Mouse (Mus musculus) regulatory T cell (primary cell): ENCODE results near the gene Mipol1.

Source experiments
- in situ Hi-C: fragments of 300-600 bp; cut with MboI, MseI; formaldehyde crosslinking; loops from one replicate; pipeline ENCODE4 v1.15.1; 2025; ENCODE audit warnings: high pct_unique_total_duplicates

Mipol1 gene

GRCm38 (mm10) chr12:57231085-57231875 is 1.1 kb downstream of the Mipol1 start:
- in situ Hi-C loops = loop anchor here (10.0 to 25.0 kb wide), 3 partner anchors 919 to 1576 kb away; partner anchors contain the start of gene Brms1l

GRCm38 (mm10) chr12:57233386-57233785 is 3.2 kb downstream of the Mipol1 start:
- in situ Hi-C loops = loop anchor here (10.0 to 25.0 kb wide), 3 partner anchors 921 to 1579 kb away; partner anchors contain the start of gene Brms1l

- in situ Hi-C loops = loop anchor here (25.0 kb wide), 2 partner anchors 932 to 1407 kb away; partner anchors contain the start of gene Brms1l
Observed at GRCm38 (mm10) chr12:57243671-57244495, 13.7 kb downstream of the Mipol1 start.

GRCm38 (mm10) chr12:57258572-57258971 is 28.3 kb downstream of the Mipol1 start:
- in situ Hi-C loops = loop anchor here (25.0 kb wide), 2 partner anchors 1554 to 1679 kb away; no protein-coding TSS in a partner anchor

GRCm38 (mm10) chr12:57275456-57275855 is 45.2 kb downstream of the Mipol1 start:
- in situ Hi-C loops = loop anchor here (25.0 kb wide), 1 partner anchor 262 kb away; the partner anchor contains the start of gene Foxa1

- in situ Hi-C loops = loop anchor here (25.0 kb wide), 1 partner anchor 256 kb away; the partner anchor contains the start of gene Foxa1
Observed at GRCm38 (mm10) chr12:57281155-57282114, 51.2 kb downstream of the Mipol1 start.

- in situ Hi-C loops = loop anchor here (25.0 kb wide), 1 partner anchor 252 kb away; the partner anchor contains the start of gene Foxa1
Observed at GRCm38 (mm10) chr12:57285303-57286059, 55.3 kb downstream of the Mipol1 start.

- in situ Hi-C loops = no loop called here
Observed at GRCm38 (mm10) chr12:57307337-57307736, 77.1 kb downstream of the Mipol1 start.

- in situ Hi-C loops = no loop called here
Observed at GRCm38 (mm10) chr12:57307748-57308147, 77.5 kb downstream of the Mipol1 start.

GRCm38 (mm10) chr12:57339053-57339452 is 108.8 kb downstream of the Mipol1 start:
- in situ Hi-C loops = no loop called here

GRCm38 (mm10) chr12:57340111-57340510 is 109.9 kb downstream of the Mipol1 start:
- in situ Hi-C loops = no loop called here

GRCm38 (mm10) chr12:57362732-57363131 is 132.5 kb downstream of the Mipol1 start:
- in situ Hi-C loops = no loop called here

- in situ Hi-C loops = no loop called here
Observed at GRCm38 (mm10) chr12:57364027-57364426, 133.8 kb downstream of the Mipol1 start.

GRCm38 (mm10) chr12:57371790-57372547 is 141.7 kb downstream of the Mipol1 start:
- in situ Hi-C loops = no loop called here

GRCm38 (mm10) chr12:57382797-57383196 is 152.6 kb downstream of the Mipol1 start:
- in situ Hi-C loops = no loop called here

GRCm38 (mm10) chr12:57387588-57388292 is 157.5 kb downstream of the Mipol1 start:
- in situ Hi-C loops = no loop called here

- in situ Hi-C loops = no loop called here
Observed at GRCm38 (mm10) chr12:57399547-57399946, 169.3 kb downstream of the Mipol1 start.

GRCm38 (mm10) chr12:57400186-57400585 is 170.0 kb downstream of the Mipol1 start:
- in situ Hi-C loops = no loop called here

- in situ Hi-C loops = no loop called here
Observed at GRCm38 (mm10) chr12:57401126-57401525, 170.9 kb downstream of the Mipol1 start.
